Mouse (Mus musculus) spleen, postnatal 36 days (tissue): ENCODE results near the gene Dbil5.

ENCODE experiments used
- DNase-seq, 2 experiments: peaks; one replicate each; pipeline ENCODE4 v3.0.0; 2022; ENCODE audit warnings: low spot score in 2 of 2, mixed read lengths in 1 of 2

The Dbil5 gene

DNA sequence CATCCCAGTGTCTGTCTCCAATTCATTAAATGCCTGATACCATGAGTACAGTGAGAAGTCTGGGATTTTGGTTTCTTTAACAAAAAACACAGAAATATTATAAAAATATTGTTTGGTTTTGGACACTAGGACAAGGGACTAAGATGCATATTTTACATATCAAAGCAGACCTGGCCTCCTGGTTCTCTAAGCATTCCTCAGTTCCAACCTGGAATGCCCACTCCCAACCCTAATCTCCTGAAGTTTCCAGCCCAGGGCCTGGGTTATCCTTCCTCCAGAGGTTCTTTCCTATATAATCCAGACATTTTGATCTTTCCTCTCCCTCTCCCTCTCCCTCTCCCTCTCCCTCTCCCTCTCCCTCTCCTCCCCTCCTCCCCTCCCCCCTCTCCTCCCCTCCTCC is 7.6 kb downstream of the Dbil5 start:
- DNase-seq = no peak

GRCm38 (mm10) chr11:76236136-76236535 is 18.7 kb downstream of the Dbil5 start:
- no peak for DNase-seq

GRCm38 (mm10) chr11:76239750-76240149 is 22.3 kb downstream of the Dbil5 start:
- no peak for DNase-seq

DNA sequence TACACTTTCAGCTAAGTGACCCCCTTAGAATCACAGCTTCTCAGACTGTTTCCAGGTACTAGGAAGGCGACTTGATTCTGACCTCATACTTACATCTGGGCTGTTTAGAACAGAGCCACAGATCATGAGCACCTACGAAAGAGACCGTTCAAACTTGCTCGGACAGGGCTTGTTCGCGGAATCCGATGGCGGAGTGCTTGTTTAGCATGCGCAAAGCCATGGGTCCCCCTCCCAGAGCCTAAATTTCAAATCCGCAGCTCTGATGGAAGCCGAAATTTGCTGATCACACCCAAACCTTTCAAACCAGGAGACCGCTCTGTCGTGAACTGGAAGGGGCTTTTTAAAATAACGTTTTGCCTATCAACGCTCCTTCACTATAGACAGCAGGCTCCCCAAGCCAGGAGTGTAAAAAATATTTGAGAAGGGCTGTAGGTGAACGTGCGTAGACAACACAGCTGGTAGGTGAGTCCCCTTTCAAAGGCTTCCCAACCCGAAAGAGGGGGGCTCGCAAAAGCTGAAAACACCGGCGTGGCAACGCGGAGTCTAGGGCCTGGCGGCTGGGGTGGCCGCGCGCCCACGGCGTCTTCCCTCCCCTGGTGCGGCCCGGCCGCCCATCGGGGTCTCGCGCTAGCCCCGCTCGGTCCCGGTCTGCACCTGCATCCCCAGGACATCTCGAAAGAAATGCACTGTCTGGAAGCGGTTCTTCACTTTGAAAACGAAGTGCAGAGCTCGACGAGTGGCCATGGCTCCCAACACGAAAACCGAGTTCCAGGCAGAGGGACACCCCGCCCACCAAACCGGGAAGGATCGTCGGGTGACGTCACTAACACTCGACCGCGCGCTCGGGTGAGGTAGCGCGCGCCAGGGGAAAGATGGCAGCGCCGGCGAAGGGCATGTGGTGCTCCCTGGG is 25.7 kb downstream of the Dbil5 start, which contains the start of the genes Mrm3 and Glod4:
TSS of gene Mrm3 (plus strand) at position 815 of the 910 bp plus-strand sequence.
TSS of gene Glod4 (minus strand) at position 825 of the 910 bp plus-strand sequence.
- DNase-seq = peak; percentile 84 to 87

- DNase-seq = no peak
Measured at GRCm38 (mm10) chr11:76243811-76244546, 26.6 kb downstream of the Dbil5 start.

- DNase-seq = no peak
Measured at GRCm38 (mm10) chr11:76246439-76246838, 29.0 kb downstream of the Dbil5 start.

GRCm38 (mm10) chr11:76247239-76247638 is 29.8 kb downstream of the Dbil5 start:
- DNase-seq = no peak

GRCm38 (mm10) chr11:76252036-76252435 is 34.6 kb downstream of the Dbil5 start:
- DNase-seq = no peak

- DNase-seq = peak; percentile 75
Measured at GRCm38 (mm10) chr11:76253145-76253917, 35.9 kb downstream of the Dbil5 start.

DNA sequence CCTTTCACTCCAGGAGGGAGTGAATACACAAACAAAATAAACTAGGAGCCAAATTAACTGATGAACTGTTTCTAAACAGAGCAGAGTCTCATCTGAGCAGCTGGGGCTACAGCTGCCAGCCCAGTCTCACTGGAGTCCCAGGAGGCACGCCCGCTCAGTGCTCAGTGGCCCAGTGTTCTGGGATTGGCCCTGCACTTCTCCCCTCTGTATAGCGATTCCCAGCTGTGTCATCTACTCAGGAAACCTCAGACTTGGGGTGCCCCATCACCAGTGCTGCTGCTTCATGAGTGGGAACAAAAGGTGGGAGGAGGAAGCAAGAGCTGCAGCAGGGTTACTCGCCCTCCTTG is 36.5 kb downstream of the Dbil5 start:
- DNase-seq = no peak

- no peak for DNase-seq
Measured at GRCm38 (mm10) chr11:76255431-76256001, 38.1 kb downstream of the Dbil5 start.

GRCm38 (mm10) chr11:76256129-76256528 is 38.7 kb downstream of the Dbil5 start:
- DNase-seq = no peak

DNA sequence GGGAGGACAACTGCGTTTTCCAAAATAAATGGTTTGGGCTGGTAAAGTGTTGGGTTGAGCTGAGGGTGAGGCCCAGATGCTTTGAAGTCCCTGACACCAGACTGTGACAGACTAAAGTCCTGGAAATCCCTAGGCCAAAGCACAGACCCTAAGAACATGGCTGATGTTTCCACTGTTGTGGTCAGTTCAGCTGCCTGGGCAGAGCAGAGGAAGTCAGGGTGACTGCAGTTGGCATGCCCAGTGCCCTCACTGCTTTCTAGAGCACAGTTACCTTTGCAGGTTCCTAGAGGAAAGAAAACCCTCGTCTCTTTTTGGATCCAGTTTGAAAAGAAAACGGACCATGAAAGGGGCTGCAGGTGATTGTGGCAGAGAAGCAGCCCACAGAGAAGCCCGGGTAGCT is 40.0 kb downstream of the Dbil5 start:
- DNase-seq = no peak

- DNase-seq = no peak
Measured at GRCm38 (mm10) chr11:76258511-76258910, 41.1 kb downstream of the Dbil5 start.

DNA sequence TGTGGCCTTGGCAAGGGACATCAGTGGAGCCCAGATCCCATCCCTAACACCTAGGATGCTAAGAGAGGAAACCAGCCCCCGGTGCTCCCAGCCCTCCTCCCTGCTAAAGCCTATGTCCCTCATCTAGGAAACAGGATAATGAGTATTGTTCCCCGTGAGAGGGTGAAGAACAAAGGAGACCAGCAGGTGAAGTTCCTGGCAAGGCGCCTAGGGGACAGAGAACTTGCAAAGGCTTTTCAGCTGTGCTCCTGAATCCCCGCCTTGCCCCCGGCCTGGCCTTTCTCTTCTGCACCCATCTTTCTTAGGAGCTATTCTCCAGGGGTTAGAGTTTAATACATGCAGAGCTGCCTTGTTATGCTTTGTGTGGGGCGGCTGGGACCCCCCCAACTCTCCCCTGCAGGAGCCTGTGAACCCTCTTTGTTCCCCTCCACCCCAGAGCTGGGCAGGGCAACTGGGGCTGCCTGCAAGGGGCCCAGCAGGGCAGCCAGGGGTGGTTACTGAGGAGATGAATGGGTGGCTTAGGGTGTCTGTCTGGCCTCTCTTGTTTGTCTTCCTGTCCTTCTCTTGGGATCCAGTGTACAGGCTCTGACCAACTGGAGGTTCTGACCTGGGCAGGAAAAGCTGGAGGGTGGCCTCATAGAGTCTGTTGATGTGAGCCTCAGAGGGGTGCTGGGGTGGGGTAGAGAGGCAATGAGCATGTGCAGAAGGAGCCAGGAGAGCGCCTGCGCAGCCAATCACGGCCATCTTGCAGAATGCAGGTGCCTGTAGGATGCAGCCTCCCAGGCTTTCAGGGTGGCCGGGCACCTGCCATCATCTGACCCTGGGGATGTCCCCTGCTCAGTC is 43.0 kb downstream of the Dbil5 start:
- no peak for DNase-seq

GRCm38 (mm10) chr11:76261224-76261623 is 43.8 kb downstream of the Dbil5 start:
- DNase-seq = no peak

- no peak for DNase-seq
Measured at GRCm38 (mm10) chr11:76262611-76263351, 45.4 kb downstream of the Dbil5 start.

- no peak for DNase-seq
Measured at GRCm38 (mm10) chr11:76267550-76267949, 50.1 kb downstream of the Dbil5 start.

DNA sequence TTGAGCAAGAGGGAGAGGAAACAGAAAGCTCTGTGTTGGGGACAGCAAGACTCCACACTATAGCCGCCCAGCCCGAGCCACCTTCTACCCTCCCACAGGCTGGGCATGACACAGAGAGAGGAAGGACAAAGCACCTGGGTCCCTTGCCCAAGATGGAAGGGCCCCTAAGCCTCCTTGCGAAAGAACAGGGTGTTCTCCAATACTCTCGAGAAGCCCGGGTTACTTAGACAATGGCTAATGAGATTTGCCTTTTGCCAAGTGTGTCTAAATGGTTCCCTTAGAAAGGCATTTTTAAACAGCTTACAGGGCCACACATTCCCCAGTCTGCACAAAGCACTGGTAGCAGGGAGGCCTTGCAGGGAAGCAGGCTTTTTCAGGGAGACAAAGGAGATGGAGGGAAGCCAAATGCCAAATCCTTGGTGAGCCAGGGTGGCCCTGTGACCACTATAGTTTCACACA is 50.6 kb downstream of the Dbil5 start:
- no peak for DNase-seq
